13 mouse cellular contexts compared by ENCODE assay signal in the genomic region with DNA sequence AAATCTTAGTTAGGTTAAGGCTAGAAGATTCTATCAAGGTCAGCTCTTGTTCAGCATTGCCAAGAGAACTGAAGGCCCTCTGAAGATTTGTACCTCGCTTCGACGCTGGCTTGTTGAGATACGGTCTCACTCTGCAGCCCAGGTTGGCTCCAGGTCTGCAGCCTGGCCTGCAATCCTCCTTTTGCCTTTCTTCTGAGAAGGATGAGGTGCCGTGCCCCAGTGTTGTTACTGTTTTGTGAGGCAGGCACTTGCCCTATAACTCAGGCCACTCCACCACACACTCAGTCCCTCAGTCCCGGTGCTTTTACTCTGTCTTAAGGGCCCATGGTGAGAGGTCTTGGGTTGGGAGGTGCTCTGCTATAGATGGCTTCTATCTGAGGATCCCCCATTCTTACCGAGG. TPM values are rescaled to one million over a fixed set of nuclear protein-coding genes. Genes with fewer than 3 reads are reported as not detected.
A peak's percentile ranks its signal among the peaks of the same experiment; 100 is the strongest.
DNase-seq lines count a peak whose midpoint lies in the region; ATAC-seq and TF ChIP-seq lines count a peak whose summit lies in the region.
"Had no signal": no experiment of that assay in that cellular context is flagged by ENCODE, and none has a peak within 500 bp of the region (broad histone marks: within the 10 kb centered on the region; RNA-seq: fewer than 3 reads in every experiment).

No protein-coding gene starts in this region.

- 84% methylated on average over 7 of the region's 7 CpGs for WGBS in heart, embryonic 14.5 days
- WGBS in liver, embryonic 15.5 days (ENCODE audit: insufficient replicate concordance): 82% methylated on average over 7 of the region's 7 CpGs
- WGBS in liver, postnatal 0 days (ENCODE audit: insufficient replicate concordance): 91% methylated on average over 7 of the region's 7 CpGs
- WGBS in heart, embryonic 16.5 days: 85% methylated on average over 7 of the region's 7 CpGs
- WGBS in limb, embryonic 15.5 days: 75% methylated on average over 7 of the region's 7 CpGs

- H3K4me1 ChIP-seq in heart, embryonic 14.5 days (ENCODE audit: control insufficient read depth in 2 of 2, insufficient read depth in 2 of 2, low read length in 2 of 2): peaks cover 34 to 67% of the 10 kb centered on the region in 2 experiments
- H3K4me1 ChIP-seq in liver, embryonic 15.5 days (replicated peaks): peaks cover 77% of the 10 kb centered on the region
- H3K4me1 ChIP-seq in liver, postnatal 0 days (ENCODE audit: insufficient read depth): peaks cover 42% of the 10 kb centered on the region
- peaks cover 60% of the 10 kb centered on the region for H3K4me1 ChIP-seq in heart, embryonic 16.5 days (ENCODE audit: control insufficient read depth, insufficient read depth, low read length)
- peaks cover 53% of the 10 kb centered on the region for H3K4me1 ChIP-seq in limb, embryonic 15.5 days

- H3K9me3 ChIP-seq in heart, embryonic 14.5 days (ENCODE audit: control insufficient read depth, low read length): no peaks in the 10 kb centered on the region
- no peaks in the 10 kb centered on the region for H3K9me3 ChIP-seq in liver, embryonic 15.5 days (replicated peaks)
- no peaks in the 10 kb centered on the region for H3K9me3 ChIP-seq in liver, postnatal 0 days (ENCODE audit: low read length)
- no peaks in the 10 kb centered on the region for H3K9me3 ChIP-seq in heart, embryonic 16.5 days (replicated peaks; ENCODE audit: control insufficient read depth, low read length)
- no peaks in the 10 kb centered on the region for H3K9me3 ChIP-seq in limb, embryonic 15.5 days
- H3K9me3 ChIP-seq: forebrain, embryonic 15.5 days had no signal

- H3K9ac ChIP-seq in heart, embryonic 14.5 days (ENCODE audit: low read length): peak overlapping the region; percentile 92; the same call in 1 of the 2 replicates
- H3K9ac ChIP-seq in liver, embryonic 15.5 days: no peak overlapping the region
- H3K9ac ChIP-seq in liver, postnatal 0 days (replicated peaks): no peak overlapping the region
- peak overlapping the region; percentile 56 for H3K9ac ChIP-seq in heart, embryonic 16.5 days (ENCODE audit: low read length)
- no peak overlapping the region for H3K9ac ChIP-seq in limb, embryonic 15.5 days
- H3K9ac ChIP-seq: forebrain, embryonic 15.5 days had no signal

- no peaks in the 10 kb centered on the region for H3K27me3 ChIP-seq in heart, embryonic 14.5 days (ENCODE audit: control insufficient read depth, insufficient read depth, low read length)
- no peaks in the 10 kb centered on the region for H3K27me3 ChIP-seq in liver, embryonic 15.5 days
- H3K27me3 ChIP-seq in liver, postnatal 0 days (ENCODE audit: insufficient read depth, low read length): no peaks in the 10 kb centered on the region
- H3K27me3 ChIP-seq in heart, embryonic 16.5 days (ENCODE audit: control insufficient read depth, insufficient read depth, low read length): no peaks in the 10 kb centered on the region
- no peaks in the 10 kb centered on the region for H3K27me3 ChIP-seq in limb, embryonic 15.5 days

- H3K4me2 ChIP-seq in heart, embryonic 14.5 days (ENCODE audit: low read length): peak overlapping the region; percentile 80; the same call in 1 of the 2 replicates
- 0 out of 2 replicates have a peak overlapping the region, but pooled peaks have one; percentile 84 for H3K4me2 ChIP-seq in liver, embryonic 15.5 days
- H3K4me2 ChIP-seq in liver, postnatal 0 days (ENCODE audit: low read depth, low read length): no peak overlapping the region
- peak overlapping the region; percentile 83 for H3K4me2 ChIP-seq in heart, embryonic 16.5 days (ENCODE audit: low read depth, low read length)
- peak overlapping the region; percentile 67 for H3K4me2 ChIP-seq in limb, embryonic 15.5 days
- H3K4me2 ChIP-seq: forebrain, embryonic 15.5 days had no signal

- H3K4me3 ChIP-seq in heart, embryonic 14.5 days (ENCODE audit: control insufficient read depth in 1 of 2, insufficient read depth in 1 of 2, low read depth in 1 of 2, low read length in 2 of 2): no peak overlapping the region
- H3K4me3 ChIP-seq in liver, embryonic 15.5 days (replicated peaks): no peak overlapping the region
- no peak overlapping the region for H3K4me3 ChIP-seq in liver, postnatal 0 days (ENCODE audit: low read depth, low read length)
- no peak overlapping the region for H3K4me3 ChIP-seq in heart, embryonic 16.5 days (ENCODE audit: low read length)
- H3K4me3 ChIP-seq in limb, embryonic 15.5 days: peak overlapping the region; percentile 76; the same call in 1 of the 2 replicates
- H3K4me3 ChIP-seq: forebrain, embryonic 15.5 days had no signal

- no peak for ATAC-seq in heart, embryonic 14.5 days (ENCODE audit: insufficient number of reproducible peaks, insufficient read depth, low FRiP score, low read depth)
- no peak for ATAC-seq in liver, embryonic 15.5 days (ENCODE audit: insufficient read depth)
- no peak for ATAC-seq in liver, postnatal 0 days
- no peak for ATAC-seq in heart, embryonic 16.5 days (replicated peaks; ENCODE audit: extremely low read depth, insufficient read depth, low FRiP score)
- no peak for ATAC-seq in limb, embryonic 15.5 days (ENCODE audit: insufficient number of reproducible peaks, low FRiP score, low TSS enrichment, low read depth)
- ATAC-seq: forebrain, embryonic 15.5 days; hindbrain, postnatal 0 days had no signal

- H3K27ac ChIP-seq in heart, embryonic 14.5 days (replicated peaks in 1 of 2; ENCODE audit: control insufficient read depth in 1 of 2, insufficient read depth in 1 of 2, low read depth in 2 of 2, low read length in 2 of 2): 0 out of 4 replicates have a peak overlapping the region, but pooled peaks of 1 of the 2 experiments have one; percentile 26
- no peak overlapping the region for H3K27ac ChIP-seq in liver, embryonic 15.5 days (replicated peaks)
- no peak overlapping the region for H3K27ac ChIP-seq in liver, postnatal 0 days (ENCODE audit: low read depth)
- no peak overlapping the region for H3K27ac ChIP-seq in heart, embryonic 16.5 days (ENCODE audit: low read length)
- 0 out of 2 replicates have a peak overlapping the region, but pooled peaks have one; percentile 12 for H3K27ac ChIP-seq in limb, embryonic 15.5 days
- H3K27ac ChIP-seq: forebrain, embryonic 15.5 days; hindbrain, postnatal 0 days had no signal

- H3K36me3 ChIP-seq in heart, embryonic 14.5 days (ENCODE audit: control insufficient read depth, insufficient read depth, low read length): peaks cover 24% of the 10 kb centered on the region; the same call in 1 of the 2 replicates
- H3K36me3 ChIP-seq in liver, embryonic 15.5 days (replicated peaks): no peaks in the 10 kb centered on the region
- no peaks in the 10 kb centered on the region for H3K36me3 ChIP-seq in liver, postnatal 0 days (replicated peaks; ENCODE audit: insufficient read depth, low read length)
- H3K36me3 ChIP-seq in heart, embryonic 16.5 days (ENCODE audit: control insufficient read depth, insufficient read depth): no peaks in the 10 kb centered on the region
- H3K36me3 ChIP-seq in limb, embryonic 15.5 days: no peaks in the 10 kb centered on the region
- H3K36me3 ChIP-seq: forebrain, embryonic 15.5 days had no signal

- TF ChIP-seq EP300 in liver, postnatal 0 days (IDR thresholded peaks at IDR 0.05; ENCODE audit: low read depth): no peak

- no peak for TF ChIP-seq CTCF in liver, postnatal 0 days (IDR thresholded peaks at IDR 0.05; ENCODE audit: low read depth)

- no peak for DNase-seq in heart, postnatal 4 days
- DNase-seq in liver, postnatal 0 days: no peak
- DNase-seq in cerebellum, postnatal 14 days: no peak
- DNase-seq in adrenal gland, postnatal 36 days: no peak
- DNase-seq: adrenal gland, postnatal 14 days; gastrocnemius, postnatal 25 days; right cerebral cortex, postnatal 4 days had no signal

RNA-seq across cellular contexts. Expression of gene Tmbim1, which starts 3.2 kb away (rescaled TPM):
- 39.1 and 40.5 TPM in 2 replicates for polyA plus RNA-seq in heart, embryonic 14.5 days (2014; fragmentation: Nextera tagmentation; extraction: Ambion mirVana)
- 10 to 100 TPM; 43.4 to 44.3 TPM for total RNA-seq in heart, postnatal 4 days (2021)
- 15.4 and 18.7 TPM in 2 replicates for polyA plus RNA-seq in liver, embryonic 15.5 days (2015; fragmentation: Nextera tagmentation; extraction: Ambion mirVana)
- 18.5 and 18.7 TPM in 2 replicates for polyA plus RNA-seq in liver, postnatal 0 days (2015; fragmentation: Nextera tagmentation; extraction: Ambion mirVana)
- polyA plus RNA-seq in heart, embryonic 16.5 days (2015; fragmentation: Nextera tagmentation; extraction: Ambion mirVana): 51.2 and 51.4 TPM in 2 replicates
- 58.8 and 69.6 TPM in 2 replicates for polyA plus RNA-seq in limb, embryonic 15.5 days (2015; fragmentation: Nextera tagmentation; extraction: Ambion mirVana)
- total RNA-seq in adrenal gland, postnatal 36 days (2021): 100 to 1,000 TPM; 101 to 106 TPM

RNA-seq across cellular contexts. Expression of gene Pnkd, which starts 17.5 kb away (rescaled TPM):
- 320 and 338 TPM in 2 replicates for polyA plus RNA-seq in heart, embryonic 14.5 days (2014; fragmentation: Nextera tagmentation; extraction: Ambion mirVana)
- total RNA-seq in heart, postnatal 4 days (2021): 100 to 1,000 TPM; 198 to 211 TPM
- polyA plus RNA-seq in liver, embryonic 15.5 days (2015; fragmentation: Nextera tagmentation; extraction: Ambion mirVana): 32.0 and 34.7 TPM in 2 replicates
- polyA plus RNA-seq in liver, postnatal 0 days (2015; fragmentation: Nextera tagmentation; extraction: Ambion mirVana): 46.7 and 50.0 TPM in 2 replicates
- polyA plus RNA-seq in heart, embryonic 16.5 days (2015; fragmentation: Nextera tagmentation; extraction: Ambion mirVana): 314 and 324 TPM in 2 replicates
- 104 and 114 TPM in 2 replicates for polyA plus RNA-seq in limb, embryonic 15.5 days (2015; fragmentation: Nextera tagmentation; extraction: Ambion mirVana)
- total RNA-seq in adrenal gland, postnatal 36 days (2021): 10 to 100 TPM; 72.5 to 80.8 TPM

RNA-seq across cellular contexts. Expression of gene Aamp, which starts 17.7 kb away (rescaled TPM):
- 180 and 187 TPM in 2 replicates for polyA plus RNA-seq in heart, embryonic 14.5 days (2014; fragmentation: Nextera tagmentation; extraction: Ambion mirVana)
- total RNA-seq in heart, postnatal 4 days (2021): 100 to 1,000 TPM; 103 to 105 TPM
- 93.1 and 113 TPM in 2 replicates for polyA plus RNA-seq in liver, embryonic 15.5 days (2015; fragmentation: Nextera tagmentation; extraction: Ambion mirVana)
- polyA plus RNA-seq in liver, postnatal 0 days (2015; fragmentation: Nextera tagmentation; extraction: Ambion mirVana): 105 and 109 TPM in 2 replicates
- polyA plus RNA-seq in heart, embryonic 16.5 days (2015; fragmentation: Nextera tagmentation; extraction: Ambion mirVana): 214 and 223 TPM in 2 replicates
- polyA plus RNA-seq in limb, embryonic 15.5 days (2015; fragmentation: Nextera tagmentation; extraction: Ambion mirVana): 232 and 249 TPM in 2 replicates
- total RNA-seq in adrenal gland, postnatal 36 days (2021): 100 to 1,000 TPM; 174 to 190 TPM

RNA-seq across cellular contexts. Expression of gene Gpbar1, which starts 23.9 kb away (rescaled TPM):
- polyA plus RNA-seq in heart, embryonic 14.5 days (2014; fragmentation: Nextera tagmentation; extraction: Ambion mirVana): 0.57 and 0.69 TPM in 2 replicates
- not detected for total RNA-seq in heart, postnatal 4 days (2021)
- 0.29 and 0.68 TPM in 2 replicates for polyA plus RNA-seq in liver, embryonic 15.5 days (2015; fragmentation: Nextera tagmentation; extraction: Ambion mirVana)
- 0.20 and 0.22 TPM in 2 replicates for polyA plus RNA-seq in liver, postnatal 0 days (2015; fragmentation: Nextera tagmentation; extraction: Ambion mirVana)
- 0.22 and 0.30 TPM in 2 replicates for polyA plus RNA-seq in heart, embryonic 16.5 days (2015; fragmentation: Nextera tagmentation; extraction: Ambion mirVana)
- 0.18 TPM in 1 of 2 replicates, not detected in the other for polyA plus RNA-seq in limb, embryonic 15.5 days (2015; fragmentation: Nextera tagmentation; extraction: Ambion mirVana)
- not detected for total RNA-seq in adrenal gland, postnatal 36 days (2021)
- total RNA-seq: adrenal gland, postnatal 14 days; gastrocnemius, postnatal 25 days; hindbrain, postnatal 0 days had no signal
- polyA plus RNA-seq: forebrain, embryonic 15.5 days; hindbrain, postnatal 0 days had no signal

RNA-seq across cellular contexts. Expression of gene Catip, which starts 59.7 kb away (rescaled TPM):
- 0.34 and 0.55 TPM in 2 replicates for polyA plus RNA-seq in heart, embryonic 14.5 days (2014; fragmentation: Nextera tagmentation; extraction: Ambion mirVana)
- total RNA-seq in heart, postnatal 4 days (2021): under 1 TPM; 0.32 to 0.33 TPM
- polyA plus RNA-seq in liver, embryonic 15.5 days (2015; fragmentation: Nextera tagmentation; extraction: Ambion mirVana): 0.06 TPM in 1 of 2 replicates, not detected in the other
- polyA plus RNA-seq in liver, postnatal 0 days (2015; fragmentation: Nextera tagmentation; extraction: Ambion mirVana): 0.11 TPM in 1 of 2 replicates, not detected in the other
- polyA plus RNA-seq in heart, embryonic 16.5 days (2015; fragmentation: Nextera tagmentation; extraction: Ambion mirVana): 0.62 and 1.1 TPM in 2 replicates
- 1.6 and 2.0 TPM in 2 replicates for polyA plus RNA-seq in limb, embryonic 15.5 days (2015; fragmentation: Nextera tagmentation; extraction: Ambion mirVana)
- total RNA-seq in adrenal gland, postnatal 36 days (2021): under 1 TPM; 0.23 to 0.26 TPM
- total RNA-seq: gastrocnemius, postnatal 25 days had no signal

Comparison
In these comparisons a context has a peak if more than half of its experiments do, and no peak if none do; other contexts are left out.
1. H3K9ac ChIP-seq: peak in heart, embryonic 14.5 days (single experiment) and heart, embryonic 16.5 days (single experiment); none in liver, embryonic 15.5 days (single experiment), liver, postnatal 0 days (single experiment) and limb, embryonic 15.5 days (single experiment).